Mouse (Mus musculus) embryonic facial prominence, embryonic 11.5 days (tissue): ENCODE results near the gene Minos1. TPM values are rescaled to one million over a fixed set of nuclear protein-coding genes. Genes with fewer than 3 reads are reported as not detected.

Experiments
- ATAC-seq: fragments of 200-750 bp; cut with Nextera tagmentation; replicated peaks from 2 replicates; pipeline ENCODE4 v1.8.0; 2017; ENCODE audit warnings: low read depth; ENCODE audit not compliant: insufficient number of reproducible peaks, low FRiP score, low TSS enrichment
- DNase-seq: peaks from one replicate; pipeline ENCODE4 v3.0.0-alpha.2; 2015; ENCODE audit warnings: low spot score
- H3K27ac ChIP-seq: fragments of 300-500 bp; sonication (generic); replicated peaks from 2 replicates; pipeline ENCODE4 v1.5.1; 2014; ENCODE audit warnings: mild to moderate bottlenecking, low read depth, low read length, control low read depth
- H3K27me3 ChIP-seq: fragments of 300-500 bp; sonication (generic); 2 replicates; pipeline ENCODE4 v1.6.1; 2014; ENCODE audit warnings: mild to moderate bottlenecking, low read length, moderate library complexity, mixed read lengths; ENCODE audit not compliant: control insufficient read depth, insufficient read depth
- H3K36me3 ChIP-seq: fragments of 300-500 bp; sonication (generic); replicated peaks from 2 replicates; pipeline ENCODE4 v1.6.1; 2014; ENCODE audit warnings: low read depth, mild to moderate bottlenecking, low read length, moderate library complexity, mixed read lengths; ENCODE audit not compliant: control insufficient read depth, insufficient read depth
- H3K4me1 ChIP-seq: fragments of 300-500 bp; sonication (generic); 2 replicates; pipeline ENCODE4 v1.6.1; 2014; ENCODE audit warnings: low read length, mixed read lengths; ENCODE audit not compliant: control insufficient read depth, insufficient read depth
- H3K4me2 ChIP-seq: fragments of 300-500 bp; sonication (generic); 2 replicates; pipeline ENCODE4 v1.6.1; 2014; ENCODE audit warnings: low read depth, mild to moderate bottlenecking, control low read depth, low read length, moderate library complexity
- H3K4me3 ChIP-seq: fragments of 300-500 bp; sonication (generic); 2 replicates; pipeline ENCODE4 v1.5.1; 2014; ENCODE audit warnings: low read depth, low read length, control low read depth
- H3K9ac ChIP-seq: fragments of 300-500 bp; sonication (generic); replicated peaks from 2 replicates; pipeline ENCODE4 v1.6.1; 2014; ENCODE audit warnings: mild to moderate bottlenecking, control low read depth, low read length
- H3K9me3 ChIP-seq: fragments of 300-500 bp; sonication (generic); replicated peaks from 2 replicates; pipeline ENCODE4 v1.6.1; 2016; ENCODE audit warnings: mild to moderate bottlenecking, low read length, inconsistent platforms, mixed read lengths; ENCODE audit not compliant: control insufficient read depth
- WGBS: fragments of 180-500 bp; shearing (Covaris S2); extraction: QIAGEN DNeasy Blood & Tissue Kit; methylation state at CpG from one replicate; pipeline ENCODE4 v1.1.7; 2014; 5-methylcytosine and 5-hydroxymethylcytosine counted together
- polyA plus RNA-seq: library from polyadenylated mRNA; unstranded; fragments of >200 nt; fragmentation: Nextera tagmentation; extraction: Ambion mirVana; gene quantifications from 2 replicates; pipeline ENCODE4 v1.2.1, GENCODE M21; 2014

Minos1 gene
- polyA plus RNA-seq, 1 experiment from 2014 or later: 522 TPM

DNA sequence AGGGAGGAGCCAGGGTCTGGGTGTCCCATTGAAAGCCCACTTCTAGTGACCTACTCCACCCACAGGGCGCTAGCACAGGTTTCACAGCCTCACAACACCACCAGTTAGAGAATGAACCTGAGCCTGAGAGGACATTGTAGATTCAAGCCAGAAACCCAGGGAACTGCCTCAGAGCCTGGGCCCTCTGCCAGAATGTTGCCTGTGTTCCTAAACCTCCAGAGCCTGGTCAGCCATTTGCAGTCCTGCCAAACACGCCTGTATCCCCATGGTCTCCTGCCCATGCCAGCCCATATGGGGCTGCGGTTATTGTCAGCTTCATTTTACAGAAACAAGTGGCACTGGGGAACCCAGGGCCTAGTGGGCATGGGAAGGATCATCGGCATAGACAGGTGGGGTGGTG, 75.6 kb downstream of the Minos1 start:
- ATAC-seq: no peak
- H3K36me3 ChIP-seq: no peaks in the 10 kb centered on the region
- 78% methylated on average over 4 of the region's 4 CpGs for WGBS
- H3K27ac ChIP-seq: no peak overlapping the region
- no peak overlapping the region for H3K4me2 ChIP-seq
- no peaks in the 10 kb centered on the region for H3K4me1 ChIP-seq
- H3K27me3 ChIP-seq: no peaks in the 10 kb centered on the region
- no peaks in the 10 kb centered on the region for H3K9me3 ChIP-seq
- no peak overlapping the region for H3K4me3 ChIP-seq
- no peak for DNase-seq
- no peak overlapping the region for H3K9ac ChIP-seq

GRCm38 (mm10) chr4:139054300-139054923, 76.5 kb downstream of the Minos1 start:
- H3K4me2 ChIP-seq: no peak overlapping the region
- H3K36me3 ChIP-seq: no peaks in the 10 kb centered on the region
- no peaks in the 10 kb centered on the region for H3K9me3 ChIP-seq
- DNase-seq: no peak
- no peak overlapping the region for H3K9ac ChIP-seq
- no peaks in the 10 kb centered on the region for H3K4me1 ChIP-seq
- H3K27me3 ChIP-seq: no peaks in the 10 kb centered on the region
- H3K4me3 ChIP-seq: no peak overlapping the region
- H3K27ac ChIP-seq: no peak overlapping the region
- WGBS: 39% methylated on average over 9 of the region's 9 CpGs
- no peak for ATAC-seq

DNA sequence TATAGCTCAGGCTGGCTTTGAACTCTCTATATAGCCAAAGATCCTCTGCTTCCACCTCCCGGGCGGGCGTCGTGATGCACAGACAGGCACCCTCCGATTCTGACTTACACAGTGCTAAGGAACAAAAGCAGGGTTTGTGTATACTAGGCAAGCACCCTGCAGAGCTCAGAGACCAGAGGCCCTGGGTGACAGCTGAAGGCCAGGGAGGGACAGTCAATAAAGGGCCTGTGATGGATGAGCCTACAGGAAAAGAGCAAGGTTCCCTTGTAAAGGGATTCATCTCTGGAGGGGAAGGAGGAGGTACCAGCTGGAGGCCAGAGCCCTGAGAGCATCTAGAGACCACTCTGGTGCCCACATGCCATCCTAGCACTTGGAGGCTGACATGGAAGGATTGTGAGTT, 77.5 kb downstream of the Minos1 start:
- WGBS: 56% methylated on average over 5 of the region's 5 CpGs
- H3K4me3 ChIP-seq: no peak overlapping the region
- H3K27ac ChIP-seq: no peak overlapping the region
- H3K36me3 ChIP-seq: no peaks in the 10 kb centered on the region
- H3K9me3 ChIP-seq: no peaks in the 10 kb centered on the region
- ATAC-seq: no peak
- no peak overlapping the region for H3K4me2 ChIP-seq
- H3K9ac ChIP-seq: no peak overlapping the region
- no peak for DNase-seq
- H3K27me3 ChIP-seq: no peaks in the 10 kb centered on the region
- no peaks in the 10 kb centered on the region for H3K4me1 ChIP-seq

DNA sequence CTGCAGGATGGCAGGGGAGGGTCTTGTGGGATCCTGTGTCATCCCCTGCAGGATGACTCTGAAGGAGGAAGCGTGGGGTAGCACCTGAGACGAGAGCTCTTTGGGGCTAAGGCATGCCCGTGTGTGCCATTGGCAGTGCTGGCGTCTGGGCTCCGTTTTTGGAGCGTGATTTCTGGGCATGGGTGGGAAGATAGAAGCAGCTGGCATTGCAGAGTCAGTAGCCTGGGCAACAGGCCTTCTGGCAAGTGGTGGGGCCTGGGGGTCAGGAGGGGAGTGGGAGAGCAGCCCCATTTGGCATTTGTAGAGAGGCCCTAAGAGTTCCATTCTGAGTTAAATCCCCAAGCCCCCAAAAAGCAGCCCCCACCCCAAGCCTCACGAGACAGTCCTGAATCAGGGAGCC, 78.1 kb downstream of the Minos1 start:
- no peak overlapping the region for H3K9ac ChIP-seq
- H3K27me3 ChIP-seq: no peaks in the 10 kb centered on the region
- no peaks in the 10 kb centered on the region for H3K4me1 ChIP-seq
- ATAC-seq: no peak
- H3K36me3 ChIP-seq: no peaks in the 10 kb centered on the region
- H3K4me2 ChIP-seq: no peak overlapping the region
- no peak for DNase-seq
- H3K27ac ChIP-seq: no peak overlapping the region
- no peak overlapping the region for H3K4me3 ChIP-seq
- H3K9me3 ChIP-seq: no peaks in the 10 kb centered on the region
- 77% methylated on average over 7 of the region's 7 CpGs for WGBS

Other genes with a start within 250 kb of the Minos1 start
- gene Otud3, start 217.2 kb downstream of the Minos1 start, polyA plus RNA-seq: 3.9 and 4.2 TPM in 2 replicates
- not detected in 2 replicates for gene Rnf186, start 164.0 kb downstream of the Minos1 start, polyA plus RNA-seq
- 1.7 and 2.2 TPM in 2 replicates for gene Tmco4, start 158.2 kb downstream of the Minos1 start, polyA plus RNA-seq
- 0.49 and 0.56 TPM in 2 replicates for gene Htr6, start 55.5 kb downstream of the Minos1 start, polyA plus RNA-seq
- gene Nbl1, start 38.1 kb downstream of the Minos1 start, polyA plus RNA-seq: 91.6 and 106 TPM in 2 replicates
- gene Capzb, start 61.8 kb upstream of the Minos1 start, polyA plus RNA-seq: 314 and 316 TPM in 2 replicates
- gene Pqlc2, start 179.6 kb upstream of the Minos1 start, polyA plus RNA-seq: 13.5 and 14.2 TPM in 2 replicates
- 137 and 146 TPM in 2 replicates for gene Akr7a5, start 179.6 kb upstream of the Minos1 start, polyA plus RNA-seq
- gene Mrto4, start 221.5 kb upstream of the Minos1 start, polyA plus RNA-seq: 145 TPM in 2 replicates
- 13.5 and 17.0 TPM in 2 replicates for gene Emc1, start 221.5 kb upstream of the Minos1 start, polyA plus RNA-seq
- 63.1 and 66.2 TPM in 2 replicates for gene Ubr4, start 221.5 kb upstream of the Minos1 start, polyA plus RNA-seq